Mouse (Mus musculus) olfactory bulb, adult 2 months (tissue): ENCODE measurements around the gene Tpst2.

ENCODE experiments used
- CTCF ChIP-seq: fragments of 200-500 bp; IDR thresholded peaks from 2 replicates; pipeline ENCODE4 v1.5.1; 2012; ENCODE audit warnings: low read depth, mild to moderate bottlenecking, low read length, moderate library complexity; ENCODE audit not compliant: insufficient read depth
- POLR2A ChIP-seq: fragments of 200-500 bp; IDR thresholded peaks from 2 replicates; pipeline ENCODE4 v1.6.1; 2012; ENCODE audit warnings: mild to moderate bottlenecking, low read depth, low read length, moderate library complexity; ENCODE audit not compliant: insufficient read depth

DNA sequence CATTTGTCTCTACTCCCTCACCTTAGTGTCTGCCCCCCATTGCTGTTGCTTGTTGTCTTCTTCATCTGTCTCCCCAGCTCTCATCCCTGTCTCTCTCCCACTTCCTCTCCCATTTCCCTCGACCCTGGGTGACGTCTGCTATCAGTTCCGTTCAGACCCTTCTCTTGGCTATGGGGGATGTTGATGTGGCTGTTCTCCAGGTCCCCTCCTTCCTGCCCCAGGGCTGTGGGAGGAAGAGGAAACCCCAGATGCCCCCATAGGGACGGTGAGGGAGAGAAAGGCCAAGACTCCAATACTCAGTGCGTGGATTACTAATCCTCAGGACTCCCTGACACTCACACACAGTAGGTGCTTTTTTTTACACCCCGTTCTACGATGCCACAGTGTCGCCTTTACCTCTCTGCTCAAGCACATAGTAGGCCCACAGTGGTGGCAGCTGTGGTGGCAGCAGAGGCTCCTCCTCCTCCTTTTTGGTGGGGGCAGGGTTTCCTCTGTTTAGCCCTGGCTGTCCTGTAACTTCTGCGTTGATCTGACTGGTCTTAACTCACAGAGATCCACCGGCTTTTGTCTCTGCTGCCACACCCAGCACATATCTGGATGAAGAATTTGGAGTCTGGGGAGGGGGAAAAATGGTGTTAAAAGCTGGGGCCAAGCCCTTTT lies 7.2 kb downstream of the Tpst2 start:
- TF ChIP-seq CTCF (no peak), POLR2A (no peak)
